Mouse (Mus musculus) lung, postnatal 36 days (tissue): ENCODE data around the gene Nppc.

Experiments used
- DNase-seq: peaks from one replicate; pipeline ENCODE4 v3.0.0; 2022; ENCODE audit warnings: mixed read lengths

Nppc gene

GRCm38 (mm10) chr1:86650272-86650671, 20.1 kb downstream of the Nppc start:
- DNase-seq, result peak; percentile 64

GRCm38 (mm10) chr1:86647517-86647916, 22.9 kb downstream of the Nppc start:
- no peak for DNase-seq

GRCm38 (mm10) chr1:86643101-86643809, 27.1 kb downstream of the Nppc start:
- no peak for DNase-seq

GRCm38 (mm10) chr1:86634751-86635359, 35.5 kb downstream of the Nppc start:
- DNase-seq, result peak; percentile 35

GRCm38 (mm10) chr1:86633840-86634750, 36.3 kb downstream of the Nppc start:
- DNase-seq, result no peak

- DNase-seq, result no peak
Measured at GRCm38 (mm10) chr1:86633434-86633833, 36.9 kb downstream of the Nppc start.

GRCm38 (mm10) chr1:86632732-86633380, 37.5 kb downstream of the Nppc start:
- no peak for DNase-seq

- no peak for DNase-seq
Measured at GRCm38 (mm10) chr1:86630527-86630926, 39.8 kb downstream of the Nppc start.

GRCm38 (mm10) chr1:86629936-86630335, 40.4 kb downstream of the Nppc start:
- DNase-seq, result no peak

GRCm38 (mm10) chr1:86628270-86628669, 42.1 kb downstream of the Nppc start:
- DNase-seq, result peak; percentile 1

GRCm38 (mm10) chr1:86623001-86624000, 47.1 kb downstream of the Nppc start:
- DNase-seq, result peak; percentile 3

- DNase-seq, result no peak
Measured at GRCm38 (mm10) chr1:86622296-86622695, 48.1 kb downstream of the Nppc start.

- DNase-seq, result peak; percentile 88
Measured at GRCm38 (mm10) chr1:86618454-86619125, 51.8 kb downstream of the Nppc start.
